Mouse (Mus musculus): ENCODE results near the gene Twsg1. TPM values are rescaled to one million over a fixed set of nuclear protein-coding genes. Genes with fewer than 3 reads are reported as not detected.

Gene Twsg1
- polyA plus RNA-seq, 1 experiment, result 75.3 TPM

DNA sequence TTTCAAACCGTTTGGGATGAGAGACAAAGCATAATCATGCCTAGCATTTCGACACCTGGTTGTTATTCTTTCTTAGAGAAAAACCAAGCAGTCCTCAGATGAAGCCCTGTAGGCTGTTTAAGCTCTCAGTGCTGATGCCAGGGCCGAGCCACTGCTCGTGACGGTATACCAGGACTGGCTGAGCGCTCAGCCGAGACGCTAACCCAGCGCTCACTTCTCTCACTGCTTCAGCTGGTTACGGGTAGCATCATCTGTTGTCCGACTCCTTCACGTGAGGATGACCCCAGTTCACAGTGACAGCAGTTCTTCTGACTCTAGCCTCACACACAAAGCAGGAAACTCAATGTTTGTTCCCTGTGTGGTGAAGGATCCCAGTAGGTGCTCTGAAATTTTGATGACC lies 10.8 kb downstream of the Twsg1 start:
- H3K36me3 ChIP-seq (ENCODE audit: control insufficient read depth, insufficient read depth, low read length, poor library complexity, severe bottlenecking), result 0 out of 2 replicates have a peak, but pooled peaks cover 3% of the 10 kb centered on the region
- H3K9ac ChIP-seq (ENCODE audit: low read depth, poor library complexity, severe bottlenecking), result no peak overlapping the region
- H3K9me3 ChIP-seq (replicated peaks; ENCODE audit: control insufficient read depth, insufficient read depth, low read length, poor library complexity, severe bottlenecking), result no peaks in the 10 kb centered on the region
- no peak for TF ChIP-seq EP300 (IDR thresholded peaks at IDR 0.05; ENCODE audit: insufficient read depth, low read depth, low read length)
- TF ChIP-seq POLR2A (IDR thresholded peaks at IDR 0.05; ENCODE audit: insufficient read depth, low read length), result no peak
- H3K27ac ChIP-seq (ENCODE audit: insufficient read depth, low read length), result no peak overlapping the region
- no peaks in the 10 kb centered on the region for H3K27me3 ChIP-seq (ENCODE audit: control insufficient read depth, insufficient read depth, low read length, poor library complexity, severe bottlenecking)
- H3K4me3 ChIP-seq (ENCODE audit: low read depth, low read length), result no peak overlapping the region
- peaks cover 1% of the 10 kb centered on the region for H3K4me1 ChIP-seq (ENCODE audit: control insufficient read depth, insufficient read depth, low read length)

DNA sequence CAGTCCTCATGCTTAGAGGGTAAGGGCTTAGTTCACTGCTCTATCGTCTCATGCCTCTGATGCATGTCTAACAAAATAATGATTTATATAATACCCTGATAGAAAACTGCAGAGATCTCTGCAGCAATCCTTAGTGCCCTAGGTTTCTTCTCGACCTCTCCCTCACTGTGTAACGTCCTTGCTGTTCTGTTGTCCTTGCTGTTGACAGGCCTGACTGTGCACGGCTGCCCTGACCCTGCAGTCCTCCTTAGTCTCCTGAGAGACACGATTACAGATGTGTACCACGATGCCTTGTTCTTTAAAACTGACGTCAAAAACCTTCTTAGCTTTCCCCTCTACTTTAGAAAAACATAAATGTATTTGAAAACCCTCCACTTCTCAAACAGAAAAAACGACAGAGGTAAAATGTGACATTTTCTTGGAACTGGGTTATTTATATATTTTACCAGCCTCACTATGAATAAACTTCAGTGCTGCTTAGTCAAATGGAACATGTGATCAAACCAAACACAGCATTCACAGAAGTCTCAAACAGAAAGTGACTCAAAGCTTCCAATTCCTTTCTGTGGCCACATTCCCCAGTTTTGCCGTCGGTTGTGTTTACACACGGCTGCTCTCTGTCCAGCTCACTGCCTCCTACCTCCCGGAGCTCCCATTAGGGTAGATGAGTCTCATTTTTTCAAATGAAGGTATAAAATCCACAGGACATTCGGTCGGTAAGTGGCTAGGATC lies 11.4 kb downstream of the Twsg1 start:
- H3K27me3 ChIP-seq (ENCODE audit: control insufficient read depth, insufficient read depth, low read length, poor library complexity, severe bottlenecking), result no peaks in the 10 kb centered on the region
- H3K9me3 ChIP-seq (replicated peaks; ENCODE audit: control insufficient read depth, insufficient read depth, low read length, poor library complexity, severe bottlenecking), result no peaks in the 10 kb centered on the region
- no peak overlapping the region for H3K27ac ChIP-seq (ENCODE audit: insufficient read depth, low read length)
- TF ChIP-seq CTCF (IDR thresholded peaks at IDR 0.05; ENCODE audit: low read depth, low read length) (no peak), POLR2A (IDR thresholded peaks at IDR 0.05; ENCODE audit: insufficient read depth, low read length) (no peak), EP300 (IDR thresholded peaks at IDR 0.05; ENCODE audit: insufficient read depth, low read depth, low read length) (no peak)
- 0 out of 2 replicates have a peak, but pooled peaks cover 3% of the 10 kb centered on the region for H3K36me3 ChIP-seq (ENCODE audit: control insufficient read depth, insufficient read depth, low read length, poor library complexity, severe bottlenecking)
- H3K4me1 ChIP-seq (ENCODE audit: control insufficient read depth, insufficient read depth, low read length), result peaks cover 1% of the 10 kb centered on the region
- H3K9ac ChIP-seq (ENCODE audit: low read depth, poor library complexity, severe bottlenecking), result no peak overlapping the region
- no peak overlapping the region for H3K4me3 ChIP-seq (ENCODE audit: low read depth, low read length)

DNA sequence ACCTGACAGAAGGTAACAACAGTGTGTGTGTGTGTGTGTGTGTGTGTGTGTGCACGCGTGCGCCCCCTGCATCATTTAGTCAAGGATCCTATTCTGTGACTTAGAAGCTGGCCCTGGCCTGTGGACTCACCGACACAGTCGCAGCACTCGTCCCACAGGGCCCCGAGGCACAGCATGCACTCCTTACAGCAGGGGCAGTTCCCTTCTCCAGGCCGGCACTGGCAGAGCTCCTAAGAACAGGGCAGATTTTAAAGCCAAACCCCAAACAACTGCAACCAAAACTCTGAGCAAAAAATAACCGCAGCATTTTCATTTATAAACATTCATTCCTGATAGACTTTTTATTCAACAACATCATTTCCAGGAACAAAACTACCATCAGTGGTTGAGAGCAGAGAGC lies 13.4 kb downstream of the Twsg1 start:
- 0 out of 2 replicates have a peak, but pooled peaks cover 3% of the 10 kb centered on the region for H3K36me3 ChIP-seq (ENCODE audit: control insufficient read depth, insufficient read depth, low read length, poor library complexity, severe bottlenecking)
- H3K27me3 ChIP-seq (ENCODE audit: control insufficient read depth, insufficient read depth, low read length, poor library complexity, severe bottlenecking), result no peaks in the 10 kb centered on the region
- TF ChIP-seq POLR2A (IDR thresholded peaks at IDR 0.05; ENCODE audit: insufficient read depth, low read length) (no peak), CTCF (IDR thresholded peaks at IDR 0.05; ENCODE audit: low read depth, low read length) (no peak)
- H3K4me1 ChIP-seq (ENCODE audit: control insufficient read depth, insufficient read depth, low read length), result peaks cover 1% of the 10 kb centered on the region
- no peak overlapping the region for H3K9ac ChIP-seq (ENCODE audit: low read depth, poor library complexity, severe bottlenecking)
- H3K27ac ChIP-seq (ENCODE audit: insufficient read depth, low read length), result no peak overlapping the region
- no peaks in the 10 kb centered on the region for H3K9me3 ChIP-seq (replicated peaks; ENCODE audit: control insufficient read depth, insufficient read depth, low read length, poor library complexity, severe bottlenecking)
- H3K4me3 ChIP-seq (ENCODE audit: low read depth, low read length), result no peak overlapping the region

DNA sequence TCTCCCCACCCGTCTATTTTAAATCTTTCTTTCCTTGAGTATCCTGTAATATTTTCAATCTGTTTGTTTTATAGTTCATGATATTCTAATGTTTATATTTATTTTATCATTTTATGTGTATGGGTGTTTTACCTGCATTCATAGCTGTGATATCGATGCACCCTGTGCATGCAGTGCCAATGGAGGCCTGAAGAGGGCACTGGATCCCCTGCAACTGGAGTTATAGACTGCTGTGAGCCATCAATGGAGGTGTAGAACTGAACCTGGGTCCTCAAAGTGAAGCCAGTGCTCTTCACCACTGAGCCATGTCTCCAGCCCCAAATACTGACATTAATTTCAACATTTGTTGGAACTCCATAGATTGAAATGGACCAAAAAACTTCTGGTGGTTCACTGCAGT lies 17.3 kb downstream of the Twsg1 start:
- no peaks in the 10 kb centered on the region for H3K9me3 ChIP-seq (replicated peaks; ENCODE audit: control insufficient read depth, insufficient read depth, low read length, poor library complexity, severe bottlenecking)
- H3K9ac ChIP-seq (ENCODE audit: low read depth, poor library complexity, severe bottlenecking), result no peak overlapping the region
- no peak overlapping the region for H3K4me3 ChIP-seq (ENCODE audit: low read depth, low read length)
- no peaks in the 10 kb centered on the region for H3K36me3 ChIP-seq (ENCODE audit: control insufficient read depth, insufficient read depth, low read length, poor library complexity, severe bottlenecking)
- peaks cover 5% of the 10 kb centered on the region for H3K4me1 ChIP-seq (ENCODE audit: control insufficient read depth, insufficient read depth, low read length)
- H3K27me3 ChIP-seq (ENCODE audit: control insufficient read depth, insufficient read depth, low read length, poor library complexity, severe bottlenecking), result no peaks in the 10 kb centered on the region
- H3K27ac ChIP-seq (ENCODE audit: insufficient read depth, low read length), result no peak overlapping the region
- TF ChIP-seq EP300 (IDR thresholded peaks at IDR 0.05; ENCODE audit: insufficient read depth, low read depth, low read length), result no peak
- peak; percentile 84 for TF ChIP-seq CTCF (IDR thresholded peaks at IDR 0.05; ENCODE audit: low read depth, low read length)
- TF ChIP-seq POLR2A (IDR thresholded peaks at IDR 0.05; ENCODE audit: insufficient read depth, low read length), result no peak

DNA sequence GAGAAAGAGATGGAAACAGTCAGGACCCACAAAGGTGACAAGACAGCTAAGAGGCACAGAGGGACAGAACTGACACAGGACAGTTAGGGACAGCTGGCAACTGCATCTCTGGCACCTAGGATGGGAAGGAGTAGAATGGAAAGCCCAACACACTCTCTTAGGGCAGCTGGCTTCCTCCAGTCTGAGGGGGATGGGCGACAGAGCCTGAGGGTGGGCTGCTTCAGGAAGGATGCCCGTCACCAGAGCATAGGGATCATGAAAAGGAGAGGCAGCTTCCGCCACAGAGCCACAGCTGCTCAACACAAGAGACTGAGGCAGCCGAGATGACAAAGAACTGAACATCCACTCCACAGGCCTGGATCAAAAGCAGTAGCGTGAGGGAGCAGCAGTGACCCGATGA lies 19.5 kb downstream of the Twsg1 start:
- H3K27ac ChIP-seq (ENCODE audit: insufficient read depth, low read length), result no peak overlapping the region
- peaks cover 5% of the 10 kb centered on the region for H3K4me1 ChIP-seq (ENCODE audit: control insufficient read depth, insufficient read depth, low read length)
- H3K27me3 ChIP-seq (ENCODE audit: control insufficient read depth, insufficient read depth, low read length, poor library complexity, severe bottlenecking), result no peaks in the 10 kb centered on the region
- no peaks in the 10 kb centered on the region for H3K36me3 ChIP-seq (ENCODE audit: control insufficient read depth, insufficient read depth, low read length, poor library complexity, severe bottlenecking)
- no peak overlapping the region for H3K4me3 ChIP-seq (ENCODE audit: low read depth, low read length)
- no peak overlapping the region for H3K9ac ChIP-seq (ENCODE audit: low read depth, poor library complexity, severe bottlenecking)
- TF ChIP-seq CTCF (IDR thresholded peaks at IDR 0.05; ENCODE audit: low read depth, low read length) (no peak), POLR2A (IDR thresholded peaks at IDR 0.05; ENCODE audit: insufficient read depth, low read length) (no peak), EP300 (IDR thresholded peaks at IDR 0.05; ENCODE audit: insufficient read depth, low read depth, low read length) (no peak)
- H3K9me3 ChIP-seq (replicated peaks; ENCODE audit: control insufficient read depth, insufficient read depth, low read length, poor library complexity, severe bottlenecking), result no peaks in the 10 kb centered on the region

DNA sequence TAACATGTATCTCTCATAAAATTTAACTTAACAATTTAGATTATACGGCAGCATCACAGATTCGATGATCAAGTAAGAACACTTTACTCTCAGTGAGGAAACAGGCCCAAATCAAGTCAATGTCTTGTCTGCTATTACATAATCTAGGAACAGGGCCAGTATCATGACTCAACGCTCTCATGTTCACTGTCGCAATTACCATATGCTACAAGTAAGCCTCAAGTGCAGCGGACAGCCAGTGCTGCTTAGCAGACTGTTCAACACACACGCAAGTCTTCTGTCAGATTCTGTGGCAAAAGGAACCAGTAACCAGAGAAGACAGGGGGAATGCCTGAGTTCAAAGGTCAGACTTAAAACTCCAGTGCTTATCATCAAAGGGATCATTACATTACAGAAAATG lies 20.1 kb downstream of the Twsg1 start:
- TF ChIP-seq CTCF (IDR thresholded peaks at IDR 0.05; ENCODE audit: low read depth, low read length) (no peak), POLR2A (IDR thresholded peaks at IDR 0.05; ENCODE audit: insufficient read depth, low read length) (no peak), EP300 (IDR thresholded peaks at IDR 0.05; ENCODE audit: insufficient read depth, low read depth, low read length) (no peak)
- H3K36me3 ChIP-seq (ENCODE audit: control insufficient read depth, insufficient read depth, low read length, poor library complexity, severe bottlenecking), result no peaks in the 10 kb centered on the region
- H3K4me3 ChIP-seq (ENCODE audit: low read depth, low read length), result no peak overlapping the region
- H3K27ac ChIP-seq (ENCODE audit: insufficient read depth, low read length), result no peak overlapping the region
- H3K27me3 ChIP-seq (ENCODE audit: control insufficient read depth, insufficient read depth, low read length, poor library complexity, severe bottlenecking), result no peaks in the 10 kb centered on the region
- H3K9ac ChIP-seq (ENCODE audit: low read depth, poor library complexity, severe bottlenecking), result no peak overlapping the region
- peaks cover 5% of the 10 kb centered on the region for H3K4me1 ChIP-seq (ENCODE audit: control insufficient read depth, insufficient read depth, low read length)
- no peaks in the 10 kb centered on the region for H3K9me3 ChIP-seq (replicated peaks; ENCODE audit: control insufficient read depth, insufficient read depth, low read length, poor library complexity, severe bottlenecking)
